Mouse (Mus musculus) right cerebral cortex, postnatal 14 days (tissue): ENCODE results near the gene Olfr913.

Experiments used
- DNase-seq: peaks from one replicate; pipeline ENCODE4 v3.0.0; 2022

The Olfr913 gene

DNA sequence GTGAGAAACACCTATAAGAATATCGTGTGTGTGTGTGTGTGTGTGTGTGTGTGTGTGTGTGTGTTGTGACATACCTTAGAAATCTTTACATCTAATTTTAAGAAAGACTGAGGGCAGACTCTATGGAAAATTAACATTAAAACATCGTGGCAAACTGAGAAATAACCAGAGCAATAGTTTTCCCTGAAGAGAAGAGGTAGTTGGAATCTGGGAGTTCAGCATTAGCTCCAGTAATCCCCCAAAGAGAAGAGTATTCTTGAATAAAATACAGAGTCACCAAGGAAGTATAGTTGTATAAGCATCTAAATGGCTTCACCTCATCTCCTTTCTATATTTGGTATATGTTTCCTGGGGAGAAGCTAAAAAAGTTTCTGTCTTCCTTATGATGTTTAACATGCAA lies at the start of gene Olfr913:
Gene Olfr913, plus strand, starts transcription at position 301 of the 400 bp plus-strand sequence.
- DNase-seq: no peak

DNA sequence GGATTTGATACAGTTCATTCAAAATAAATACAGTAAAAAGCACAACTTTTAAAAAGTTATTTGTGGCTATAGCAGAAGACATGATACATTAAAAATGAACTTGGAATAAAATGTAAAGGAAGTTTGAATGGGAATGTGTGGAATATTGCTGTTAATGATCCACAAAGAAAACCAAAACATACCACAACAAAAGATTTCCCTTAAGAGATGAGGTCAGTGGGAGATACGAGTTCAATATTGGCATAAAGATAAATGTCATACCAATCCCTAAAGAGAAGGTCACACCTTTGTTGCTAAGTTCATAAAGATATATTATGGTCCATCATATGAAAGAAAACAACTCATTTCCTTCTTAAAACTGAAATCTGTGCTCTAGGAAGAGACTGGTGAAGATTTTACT lies 12.7 kb upstream of the Olfr913 start, which contains the start of gene Olfr912:
Gene Olfr912, plus strand, starts transcription at position 301 of the 400 bp plus-strand sequence.
- no peak for DNase-seq

DNA sequence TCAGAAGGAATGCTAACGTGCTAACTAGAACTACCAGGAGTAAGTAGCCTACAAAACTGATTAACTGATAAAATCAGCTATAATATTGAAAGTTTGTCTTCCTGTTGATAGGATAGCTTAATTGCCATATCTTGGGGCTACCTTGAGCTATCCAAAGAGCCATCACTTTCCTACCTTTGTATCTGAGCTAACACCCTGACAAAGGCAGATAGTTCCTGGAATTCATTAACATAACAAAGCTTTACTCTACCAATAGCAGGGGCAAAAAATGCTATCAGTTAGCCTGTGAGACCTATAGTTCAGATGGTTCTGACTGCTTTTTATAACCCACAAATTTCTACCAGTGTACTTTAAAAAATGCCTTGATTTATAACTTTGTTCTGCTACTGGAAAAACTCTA lies 1.5 kb upstream of the Olfr913 start:
- no peak for DNase-seq

DNA sequence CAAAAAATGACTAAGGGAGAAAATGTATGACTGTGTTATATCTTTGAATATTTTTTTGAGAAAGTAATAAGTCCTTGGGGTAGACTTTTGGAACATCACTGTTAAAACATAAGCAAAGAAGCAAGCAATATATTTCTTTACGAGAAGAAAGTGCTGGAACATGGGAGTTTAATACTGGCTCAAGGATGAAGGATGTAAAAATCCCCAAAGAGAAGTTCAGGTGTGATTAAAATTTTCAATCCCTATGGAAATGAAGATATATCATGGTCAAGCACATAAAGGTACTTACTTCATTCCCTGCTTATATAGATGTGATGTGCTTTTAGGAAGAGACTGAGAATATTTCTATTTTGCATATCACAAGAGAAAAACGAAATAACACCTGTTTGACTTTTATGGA lies 12.2 kb downstream of the Olfr913 start, which contains the start of gene Olfr914:
Gene Olfr914, plus strand, starts transcription at position 301 of the 400 bp plus-strand sequence.
- DNase-seq: no peak

DNA sequence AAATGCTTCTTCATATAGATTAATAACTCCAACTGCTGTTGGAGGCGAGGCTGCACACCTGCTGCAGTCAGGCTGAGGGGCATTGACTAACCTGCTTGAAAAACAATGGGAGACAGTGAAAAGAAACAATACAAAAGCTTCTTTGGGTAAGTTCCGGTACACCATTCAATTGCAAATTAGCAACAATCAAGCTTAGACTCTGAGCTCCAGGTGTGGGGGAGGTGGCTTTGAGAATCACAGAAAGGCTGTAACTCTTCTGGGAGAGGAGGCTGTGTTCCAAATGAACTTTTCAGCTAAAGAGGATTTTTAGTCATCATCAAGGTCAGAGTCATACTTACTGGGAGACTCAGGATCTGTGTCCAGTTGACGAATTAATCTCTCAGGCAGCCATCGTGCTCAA lies 39.8 kb downstream of the Olfr913 start:
- DNase-seq: no peak
